Mouse (Mus musculus) liver, embryonic 15.5 days (tissue): Measurements from ENCODE around the gene Atp5j. TPM values are rescaled to one million over a fixed set of nuclear protein-coding genes. Genes with fewer than 3 reads are reported as not detected.

Experiments used
- ATAC-seq: fragments of 200-750 bp; cut with Nextera tagmentation; 2 replicates; pipeline ENCODE4 v1.8.0; 2017; ENCODE audit warnings: moderate number of reproducible peaks, mild to moderate bottlenecking, moderate library complexity; ENCODE audit not compliant: insufficient read depth
- H3K27ac ChIP-seq: fragments of 300-500 bp; sonication (generic); replicated peaks from 2 replicates; pipeline ENCODE4 v1.5.1; 2015; ENCODE audit warnings: mild to moderate bottlenecking, inconsistent platforms
- H3K27me3 ChIP-seq: fragments of 300-500 bp; sonication (generic); 2 replicates; pipeline ENCODE4 v1.6.1; 2015; ENCODE audit warnings: mild to moderate bottlenecking, inconsistent platforms
- H3K36me3 ChIP-seq: fragments of 300-500 bp; sonication (generic); replicated peaks from 2 replicates; pipeline ENCODE4 v1.6.1; 2015; ENCODE audit warnings: moderate library complexity, mild to moderate bottlenecking, inconsistent platforms
- H3K4me1 ChIP-seq: fragments of 300-500 bp; sonication (generic); replicated peaks from 2 replicates; pipeline ENCODE4 v1.6.1; 2015; ENCODE audit warnings: inconsistent platforms
- H3K4me2 ChIP-seq: fragments of 300-500 bp; sonication (generic); 2 replicates; pipeline ENCODE4 v1.6.1; 2015; ENCODE audit warnings: moderate library complexity, mild to moderate bottlenecking, inconsistent platforms
- H3K4me3 ChIP-seq: fragments of 300-500 bp; sonication (generic); replicated peaks from 2 replicates; pipeline ENCODE4 v1.5.1; 2015; ENCODE audit warnings: mild to moderate bottlenecking, inconsistent platforms
- H3K9ac ChIP-seq: fragments of 300-500 bp; sonication (generic); 2 replicates; pipeline ENCODE4 v1.6.1; 2015; ENCODE audit warnings: moderate library complexity, mild to moderate bottlenecking, inconsistent platforms
- H3K9me3 ChIP-seq: fragments of 300-500 bp; sonication (generic); replicated peaks from 2 replicates; pipeline ENCODE4 v1.6.1; 2016; ENCODE audit warnings: inconsistent platforms
- WGBS: fragments of 180-500 bp; shearing (Covaris S2); methylation state at CpG from one replicate; pipeline ENCODE4 v1.1.7; 2015; ENCODE audit warnings: mixed read lengths; ENCODE audit not compliant: insufficient replicate concordance; 5-methylcytosine and 5-hydroxymethylcytosine counted together
- polyA plus RNA-seq: library from polyadenylated mRNA; unstranded; fragments of >200 nt; fragmentation: Nextera tagmentation; extraction: Ambion mirVana; gene quantifications from 2 replicates; pipeline ENCODE4 v1.2.1, GENCODE M21; 2015

Atp5j gene
- polyA plus RNA-seq, 1 experiment from 2014 or later: 514 TPM

DNA sequence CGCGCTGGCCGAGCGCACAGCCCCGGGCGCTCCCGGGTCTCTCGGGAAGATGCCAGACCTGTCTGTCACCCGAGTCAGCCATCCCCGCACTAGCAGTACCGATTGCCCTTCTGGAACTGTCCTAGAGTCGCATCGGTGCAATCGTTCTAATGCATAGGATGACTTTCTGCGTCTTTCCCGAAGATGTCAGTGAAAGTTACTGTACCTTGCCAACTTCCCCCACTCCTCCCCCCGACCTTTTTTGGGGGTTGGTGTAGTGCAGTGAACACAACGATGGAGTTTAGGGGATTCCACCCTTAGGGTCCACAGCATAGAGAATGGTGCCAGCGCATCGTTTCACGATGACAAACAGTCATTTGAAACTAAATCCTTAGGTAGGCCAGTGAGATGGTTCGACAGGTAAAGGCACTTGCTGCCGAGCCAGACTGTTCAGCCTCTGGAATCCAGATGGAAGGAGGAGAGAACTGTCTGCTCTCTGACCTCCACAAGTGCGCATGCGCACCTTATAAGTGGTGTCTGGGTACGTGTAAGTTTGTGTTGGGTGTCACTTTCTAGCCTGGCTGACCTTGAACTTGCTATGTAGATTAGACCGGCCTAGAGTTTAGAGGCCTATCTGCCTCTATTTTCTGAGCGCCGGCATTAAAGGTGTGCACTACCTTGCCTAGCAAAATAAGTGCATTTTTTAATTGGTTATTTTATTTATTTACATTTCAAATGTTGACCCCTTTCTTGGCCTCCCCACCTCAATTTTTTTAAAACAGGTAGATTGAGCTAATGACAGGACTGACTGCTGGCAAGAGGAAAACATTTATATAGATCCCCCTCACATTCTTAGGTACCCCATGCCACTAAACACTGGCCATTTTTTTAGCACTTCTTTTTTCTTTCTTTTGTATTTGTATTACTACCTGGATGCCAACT, 658 bp upstream of the Atp5j start:
- peaks cover 23% of the 10 kb centered on the region for H3K4me1 ChIP-seq
- H3K4me2 ChIP-seq: peak overlapping the region; percentile 73
- no peak for ATAC-seq
- WGBS: 5% methylated on average over 26 of the region's 29 CpGs
- H3K27me3 ChIP-seq: no peaks in the 10 kb centered on the region
- H3K9ac ChIP-seq: peak overlapping the region; percentile 94
- peak overlapping the region; percentile 97 for H3K4me3 ChIP-seq
- no peaks in the 10 kb centered on the region for H3K9me3 ChIP-seq
- H3K27ac ChIP-seq: peak overlapping the region; percentile 94
- H3K36me3 ChIP-seq: peaks cover 34% of the 10 kb centered on the region

DNA sequence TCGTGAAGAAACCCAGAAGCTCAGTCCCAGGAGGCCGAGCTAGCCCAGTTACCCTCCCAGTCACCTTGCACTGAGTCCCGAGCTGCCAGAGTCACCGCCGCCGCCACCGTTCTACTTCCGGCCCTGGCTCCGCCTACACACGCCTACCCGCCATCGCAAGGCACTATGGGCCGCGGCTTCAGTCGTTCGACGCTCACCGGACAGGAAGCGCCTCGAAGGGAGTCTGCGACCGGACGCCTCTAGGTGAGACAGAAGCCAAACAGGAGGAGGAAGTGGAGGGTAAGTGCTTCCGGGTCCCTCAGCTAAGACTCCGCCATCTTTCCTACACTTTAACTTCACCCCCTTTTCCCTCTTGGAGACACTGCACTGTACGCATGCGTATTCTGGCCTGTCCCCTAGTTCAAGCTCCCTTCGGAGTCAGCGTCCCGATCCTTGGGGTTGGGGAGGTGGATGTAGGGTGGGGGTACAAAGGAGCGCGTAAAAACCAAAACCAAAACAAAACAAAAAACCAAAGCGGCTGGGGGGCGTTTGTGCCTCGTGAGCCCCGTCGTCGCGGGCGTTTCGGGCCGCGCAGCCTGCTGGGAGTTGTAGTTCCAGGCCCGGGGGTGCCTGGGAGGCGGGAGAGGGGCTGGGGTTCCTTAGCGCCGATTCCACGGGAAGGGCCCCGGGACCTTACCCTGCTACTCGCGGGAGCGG, 532 bp downstream of the Atp5j start, which contains the start of gene Gabpa:
Gene Gabpa (plus strand): TSS at position 181 of the 696 bp plus-strand sequence.
- peaks cover 40% of the 10 kb centered on the region for H3K36me3 ChIP-seq
- H3K9ac ChIP-seq: peak within 1 kb of the TSS; percentile 94
- H3K27ac ChIP-seq: peak within 1 kb of the TSS; percentile 94
- peak within 1 kb of the TSS; percentile 97 for H3K4me3 ChIP-seq
- WGBS: under 1% methylated on average over 52 of the region's 52 CpGs
- H3K4me1 ChIP-seq: peaks cover 23% of the 10 kb centered on the region
- no peaks in the 10 kb centered on the region for H3K9me3 ChIP-seq
- no peaks in the 10 kb centered on the region for H3K27me3 ChIP-seq
- H3K4me2 ChIP-seq: peak within 1 kb of the TSS; percentile 73
- ATAC-seq: peak; percentile 90

- peaks cover 43% of the 10 kb centered on the region for H3K36me3 ChIP-seq
- H3K9ac ChIP-seq: peak overlapping the region; percentile 94
- no peaks in the 10 kb centered on the region for H3K27me3 ChIP-seq
- H3K9me3 ChIP-seq: no peaks in the 10 kb centered on the region
- ATAC-seq: peak; percentile 16; the same call in 1 of the 2 replicates
- H3K4me3 ChIP-seq: peak overlapping the region; percentile 97
- WGBS: under 1% methylated on average over 22 of the region's 22 CpGs
- H3K27ac ChIP-seq: peak overlapping the region; percentile 94
- H3K4me2 ChIP-seq: peak overlapping the region; percentile 73
- H3K4me1 ChIP-seq: peaks cover 23% of the 10 kb centered on the region
Observed at GRCm38 (mm10) chr16:84834344-84834743, 1.1 kb downstream of the Atp5j start.

DNA sequence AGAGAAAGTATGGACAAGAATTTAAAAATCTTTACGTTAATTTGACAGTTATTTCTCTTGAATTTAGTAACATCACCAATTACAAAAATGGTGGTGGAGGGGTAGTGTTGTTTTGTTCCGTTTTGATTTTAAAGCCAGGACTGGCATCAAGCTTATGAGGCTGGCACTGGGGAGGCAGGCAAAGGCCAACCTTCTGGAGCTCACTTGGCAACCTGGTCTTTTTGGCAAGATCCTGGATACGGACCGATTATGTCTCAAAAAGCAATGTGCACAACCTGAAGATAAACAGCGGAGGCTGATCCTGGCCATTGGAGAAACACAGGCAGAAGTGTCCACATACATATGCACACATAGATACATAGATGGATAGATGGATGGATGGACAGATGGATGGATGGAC, 2.7 kb downstream of the Atp5j start:
- H3K4me2 ChIP-seq: no peak overlapping the region
- H3K9me3 ChIP-seq: no peaks in the 10 kb centered on the region
- H3K27me3 ChIP-seq: no peaks in the 10 kb centered on the region
- H3K27ac ChIP-seq: no peak overlapping the region
- ATAC-seq: no peak
- no peak overlapping the region for H3K9ac ChIP-seq
- no peak overlapping the region for H3K4me3 ChIP-seq
- H3K36me3 ChIP-seq: peaks cover 47% of the 10 kb centered on the region
- peaks cover 23% of the 10 kb centered on the region for H3K4me1 ChIP-seq
- 88% methylated on average over 5 of the region's 5 CpGs for WGBS

DNA sequence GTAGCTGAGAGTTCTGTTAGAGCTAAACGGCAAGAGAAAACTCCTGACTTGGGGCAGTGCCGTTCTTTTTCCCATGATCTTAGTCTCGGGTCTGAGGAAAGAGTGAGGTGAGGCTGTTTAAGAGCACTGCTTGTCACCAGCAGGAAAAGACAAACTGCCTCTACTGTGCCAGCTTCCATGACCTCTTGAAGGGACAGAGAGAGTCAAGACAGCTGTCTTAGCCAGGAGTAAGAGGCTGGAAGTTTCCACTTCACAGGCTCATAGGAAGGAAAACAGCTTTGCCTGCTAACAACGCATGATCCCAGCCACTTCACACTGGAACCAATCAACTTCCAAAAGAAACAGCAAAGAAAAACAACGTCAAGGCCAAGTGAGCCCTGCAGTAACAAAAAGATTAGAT, 3.7 kb downstream of the Atp5j start:
- peaks cover 57% of the 10 kb centered on the region for H3K36me3 ChIP-seq
- H3K4me1 ChIP-seq: peaks cover 17% of the 10 kb centered on the region
- H3K9ac ChIP-seq: no peak overlapping the region
- no peak overlapping the region for H3K4me2 ChIP-seq
- H3K27me3 ChIP-seq: no peaks in the 10 kb centered on the region
- H3K27ac ChIP-seq: no peak overlapping the region
- 75% methylated on average over 5 of the region's 5 CpGs for WGBS
- H3K9me3 ChIP-seq: no peaks in the 10 kb centered on the region
- H3K4me3 ChIP-seq: no peak overlapping the region
- no peak for ATAC-seq

DNA sequence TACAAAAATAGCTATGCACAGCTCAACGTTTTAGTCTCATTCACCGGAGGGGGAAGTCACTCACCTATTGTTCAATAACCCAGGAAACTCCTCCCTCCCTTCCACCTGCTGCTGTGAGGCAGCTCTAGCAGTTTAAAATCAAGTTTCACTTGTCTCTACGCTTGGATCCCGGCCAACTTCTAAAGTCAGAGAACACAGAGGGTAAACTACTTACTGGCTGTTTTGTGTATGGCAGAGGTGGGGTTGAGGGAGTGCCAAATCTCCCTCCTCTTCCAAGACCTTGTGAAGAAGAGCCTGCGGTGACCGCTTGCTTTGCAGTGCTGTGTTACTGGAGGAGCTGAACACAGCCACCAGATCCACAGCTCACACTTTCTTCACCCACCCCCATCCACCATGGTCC, 10.4 kb downstream of the Atp5j start:
- H3K9ac ChIP-seq: no peak overlapping the region
- H3K27ac ChIP-seq: no peak overlapping the region
- H3K36me3 ChIP-seq: peaks cover 63% of the 10 kb centered on the region
- no peaks in the 10 kb centered on the region for H3K9me3 ChIP-seq
- 71% methylated on average over 6 of the region's 6 CpGs for WGBS
- H3K4me2 ChIP-seq: no peak overlapping the region
- no peak overlapping the region for H3K4me3 ChIP-seq
- no peaks in the 10 kb centered on the region for H3K27me3 ChIP-seq
- no peaks in the 10 kb centered on the region for H3K4me1 ChIP-seq
- ATAC-seq: no peak

DNA sequence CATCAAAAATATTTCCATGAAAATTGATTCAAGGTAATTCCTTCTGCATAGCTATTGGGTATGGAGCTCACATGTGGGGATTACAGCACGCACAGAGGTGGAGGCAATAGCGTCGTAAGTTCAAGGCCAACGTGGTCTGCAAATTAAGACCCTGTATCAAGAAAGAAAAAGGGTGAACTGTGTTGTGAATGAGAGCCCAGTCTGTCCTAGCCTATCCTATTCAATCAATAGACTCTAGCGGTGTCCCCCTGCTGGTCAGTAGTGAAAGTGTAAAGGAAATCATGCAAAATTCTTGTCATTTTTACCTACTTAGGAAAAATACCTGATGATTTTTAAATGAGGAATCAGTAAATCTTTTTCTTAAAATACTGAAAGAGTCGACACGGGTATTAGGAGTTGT, 18.0 kb downstream of the Atp5j start:
- 30% methylated on average over 7 of the region's 7 CpGs for WGBS
- Histone ChIP-seq H3K9ac (no peak overlapping the region), H3K4me2 (no peak overlapping the region), H3K4me1 (no peaks in the 10 kb centered on the region), H3K9me3 (no peaks in the 10 kb centered on the region), H3K36me3 (no peaks in the 10 kb centered on the region), H3K4me3 (no peak overlapping the region), H3K27me3 (no peaks in the 10 kb centered on the region), H3K27ac (no peak overlapping the region)
- ATAC-seq: no peak

DNA sequence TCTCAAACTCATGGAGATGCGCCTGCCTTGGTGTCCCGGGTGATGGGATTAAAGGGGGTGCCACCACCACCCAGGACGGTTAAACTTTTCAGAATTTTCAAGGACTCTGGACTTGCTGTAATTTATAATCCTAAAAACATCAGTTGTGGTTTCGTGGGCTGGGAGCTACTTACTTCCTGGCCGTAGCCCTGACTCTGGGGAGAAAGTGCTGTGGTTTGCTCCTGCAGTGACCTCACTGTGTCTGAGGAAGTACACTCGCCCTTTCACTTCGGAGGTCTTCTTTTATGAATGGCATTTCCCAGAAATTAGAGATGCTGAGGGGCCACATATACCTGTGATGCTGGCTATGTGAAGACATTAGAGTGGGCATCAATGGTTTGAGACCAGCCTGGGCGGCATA, 20.9 kb downstream of the Atp5j start:
- no peaks in the 10 kb centered on the region for H3K9me3 ChIP-seq
- H3K36me3 ChIP-seq: no peaks in the 10 kb centered on the region
- H3K4me2 ChIP-seq: peak overlapping the region; percentile 14; the same call in 1 of the 2 replicates
- no peak overlapping the region for H3K4me3 ChIP-seq
- no peak overlapping the region for H3K27ac ChIP-seq
- ATAC-seq: no peak
- H3K27me3 ChIP-seq: no peaks in the 10 kb centered on the region
- no peak overlapping the region for H3K9ac ChIP-seq
- no peaks in the 10 kb centered on the region for H3K4me1 ChIP-seq
- 23% methylated on average over 8 of the region's 8 CpGs for WGBS

GRCm38 (mm10) chr16:84813852-84814251, 21.6 kb downstream of the Atp5j start:
- no peak overlapping the region for H3K4me3 ChIP-seq
- no peak overlapping the region for H3K27ac ChIP-seq
- H3K9me3 ChIP-seq: no peaks in the 10 kb centered on the region
- H3K4me2 ChIP-seq: 0 out of 2 replicates have a peak overlapping the region, but pooled peaks have one; percentile 14
- no peaks in the 10 kb centered on the region for H3K27me3 ChIP-seq
- H3K9ac ChIP-seq: no peak overlapping the region
- no peaks in the 10 kb centered on the region for H3K4me1 ChIP-seq
- no peak for ATAC-seq
- WGBS: 48% methylated on average over 8 of the region's 8 CpGs
- H3K36me3 ChIP-seq: no peaks in the 10 kb centered on the region

GRCm38 (mm10) chr16:84810254-84810653, 25.2 kb downstream of the Atp5j start:
- no peaks in the 10 kb centered on the region for H3K27me3 ChIP-seq
- H3K9me3 ChIP-seq: no peaks in the 10 kb centered on the region
- WGBS: 63% methylated on average over 1 of the region's 1 CpGs
- H3K4me1 ChIP-seq: no peaks in the 10 kb centered on the region
- no peak overlapping the region for H3K4me2 ChIP-seq
- H3K9ac ChIP-seq: no peak overlapping the region
- no peaks in the 10 kb centered on the region for H3K36me3 ChIP-seq
- no peak for ATAC-seq
- H3K4me3 ChIP-seq: no peak overlapping the region
- no peak overlapping the region for H3K27ac ChIP-seq

DNA sequence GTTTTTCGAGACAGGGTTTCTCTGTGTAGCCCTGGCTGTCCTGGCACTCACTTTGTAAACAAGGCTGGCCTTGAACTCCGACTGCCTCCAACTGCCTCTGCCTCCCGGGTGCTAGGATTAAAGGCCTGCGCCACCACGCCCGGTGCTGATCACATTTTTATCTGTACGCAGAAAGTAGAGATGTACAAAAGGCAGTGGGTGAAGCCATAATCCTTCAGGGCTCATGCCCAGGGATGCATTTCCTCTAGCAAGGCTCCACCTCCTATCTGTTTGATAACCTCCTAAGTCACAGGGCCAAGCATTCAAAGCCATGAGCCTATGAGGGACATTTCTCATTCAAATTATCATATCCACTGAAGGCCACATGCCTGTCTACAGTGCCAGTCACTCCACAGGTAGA, 27.6 kb downstream of the Atp5j start:
- H3K4me2 ChIP-seq: no peak overlapping the region
- H3K27ac ChIP-seq: no peak overlapping the region
- H3K4me3 ChIP-seq: no peak overlapping the region
- H3K4me1 ChIP-seq: no peaks in the 10 kb centered on the region
- no peaks in the 10 kb centered on the region for H3K36me3 ChIP-seq
- 70% methylated on average over 7 of the region's 7 CpGs for WGBS
- H3K9me3 ChIP-seq: no peaks in the 10 kb centered on the region
- no peak overlapping the region for H3K9ac ChIP-seq
- ATAC-seq: no peak
- no peaks in the 10 kb centered on the region for H3K27me3 ChIP-seq
